Mouse (Mus musculus) spleen, adult 2 months (tissue): Measurements from ENCODE around the gene Tmed3. TPM values are rescaled to one million over a fixed set of nuclear protein-coding genes. Genes with fewer than 3 reads are reported as not detected.
A peak's percentile ranks its signal among the peaks of the same experiment; 100 is the strongest.

ENCODE experiments used
- DNase-seq, 2 experiments: peaks; one replicate each; pipeline versions ENCODE4 v3.0.0 to v3.0.0-alpha.2; 2012 to 2021; ENCODE audit warnings: low spot score in 2 of 2, low read depth in 1 of 2
- H3K27ac ChIP-seq: fragments of 200-500 bp; 2 replicates; pipeline ENCODE4 v1.5.1; 2012; ENCODE audit warnings: low read length, inconsistent platforms; ENCODE audit not compliant: insufficient read depth
- H3K27me3 ChIP-seq: fragments of 200-500 bp; 2 replicates; pipeline ENCODE4 v1.6.1; 2012; ENCODE audit warnings: mild to moderate bottlenecking, moderate library complexity, low read length, inconsistent platforms; ENCODE audit not compliant: control insufficient read depth, insufficient read depth
- H3K36me3 ChIP-seq: fragments of 200-500 bp; 2 replicates; pipeline ENCODE4 v1.6.1; 2012; ENCODE audit warnings: mild to moderate bottlenecking, low read length, inconsistent platforms; ENCODE audit not compliant: control insufficient read depth, insufficient read depth
- H3K4me1 ChIP-seq: fragments of 200-500 bp; 2 replicates; pipeline ENCODE4 v1.6.1; 2011; ENCODE audit warnings: inconsistent platforms; ENCODE audit not compliant: control insufficient read depth, insufficient read depth, insufficient read length
- H3K4me3 ChIP-seq: fragments of 200-500 bp; 2 replicates; pipeline ENCODE4 v1.5.1; 2011; ENCODE audit warnings: mild to moderate bottlenecking, inconsistent platforms; ENCODE audit not compliant: insufficient read depth, insufficient read length; ENCODE audit errors: extremely low read depth
- CTCF ChIP-seq: fragments of 200-500 bp; IDR thresholded peaks from 2 replicates; pipeline ENCODE4 v1.5.1; 2011; ENCODE audit warnings: mild to moderate bottlenecking, inconsistent platforms; ENCODE audit not compliant: insufficient read depth, insufficient read length, insufficient replicate concordance; ENCODE audit errors: extremely low read depth
- POLR2A ChIP-seq: fragments of 200-500 bp; IDR thresholded peaks from 2 replicates; pipeline ENCODE4 v1.6.1; 2011; ENCODE audit warnings: low read depth, low read length, inconsistent platforms
- WGBS: fragments of 180-500 bp; shearing (Covaris S2); methylation state at CpG from one replicate; pipeline ENCODE4 v1.1.7; 2018; 5-methylcytosine and 5-hydroxymethylcytosine counted together
- polyA plus RNA-seq: library from polyadenylated mRNA; depleted of rRNA; stranded (reverse); fragments of >200 nt; gene quantifications from 2 replicates; pipeline ENCODE4 v1.2.3, GENCODE M21; 2012

Tmed3 gene
- polyA plus RNA-seq, 1 experiment, result 38.5 TPM

DNA sequence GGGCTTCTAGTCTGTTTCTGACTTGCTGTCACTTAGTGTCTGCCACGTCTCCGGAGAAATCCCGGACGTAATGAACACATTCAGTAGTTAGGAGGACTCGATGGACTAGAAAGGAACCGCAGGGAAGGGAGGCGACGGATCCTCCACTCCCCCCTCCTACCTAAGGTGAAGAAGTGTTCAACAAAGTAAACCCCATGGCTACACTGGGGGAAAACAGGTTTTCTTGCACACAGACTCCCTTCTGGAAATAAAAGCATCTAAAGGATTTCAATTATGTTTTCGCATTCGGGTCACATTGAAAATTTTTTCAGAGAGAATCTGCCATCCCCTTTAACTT lies 297 bp upstream of the Tmed3 start:
- no peak for DNase-seq
- no peak for TF ChIP-seq CTCF
- WGBS, result 9% methylated on average over 10 of the region's 10 CpGs

DNA sequence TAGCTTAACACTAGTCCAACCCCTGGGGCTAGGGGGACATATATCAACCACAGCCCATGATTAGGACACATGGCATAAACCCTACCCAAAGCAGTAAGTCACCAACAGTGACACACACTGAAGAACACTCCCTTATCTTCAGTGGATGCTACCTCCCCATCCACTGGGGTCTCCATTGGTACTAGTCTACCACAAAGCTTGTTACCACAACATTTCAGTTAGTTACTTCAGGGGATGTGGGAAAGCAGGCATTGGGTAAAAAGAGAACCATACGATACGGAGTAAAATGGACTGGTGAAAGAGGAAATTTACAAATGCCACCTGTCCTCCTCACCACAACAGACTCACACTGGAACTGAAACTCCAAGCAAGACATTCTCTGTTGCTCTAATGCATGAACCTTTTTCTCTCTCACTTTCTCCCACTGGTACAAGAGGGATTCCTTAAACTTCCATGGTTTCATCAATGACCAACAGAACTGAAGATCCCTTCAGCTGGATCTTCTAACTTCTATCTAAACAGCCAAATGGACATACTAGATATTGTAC lies 3.9 kb downstream of the Tmed3 start:
- no peak for DNase-seq
- Histone ChIP-seq H3K4me1 (peaks cover 6% of the 10 kb centered on the region; the same call in 1 of the 2 replicates), H3K36me3 (peaks cover 10% of the 10 kb centered on the region), H3K4me3 (no peak overlapping the region), H3K27ac (no peak overlapping the region), H3K27me3 (no peaks in the 10 kb centered on the region)
- WGBS, result 35% methylated on average over 2 of the region's 2 CpGs
- TF ChIP-seq CTCF, result no peak
- no peak for TF ChIP-seq POLR2A

More for the DNA sequence above, 297 bp upstream of the Tmed3 start:
- Histone ChIP-seq H3K27me3 (no peaks in the 10 kb centered on the region), H3K4me3 (peak overlapping the region; percentile 69), H3K27ac (no peak overlapping the region; the same call in 1 of the 2 replicates), H3K36me3 (no peaks in the 10 kb centered on the region), H3K4me1 (peaks cover 6% of the 10 kb centered on the region; the same call in 1 of the 2 replicates)

DNA sequence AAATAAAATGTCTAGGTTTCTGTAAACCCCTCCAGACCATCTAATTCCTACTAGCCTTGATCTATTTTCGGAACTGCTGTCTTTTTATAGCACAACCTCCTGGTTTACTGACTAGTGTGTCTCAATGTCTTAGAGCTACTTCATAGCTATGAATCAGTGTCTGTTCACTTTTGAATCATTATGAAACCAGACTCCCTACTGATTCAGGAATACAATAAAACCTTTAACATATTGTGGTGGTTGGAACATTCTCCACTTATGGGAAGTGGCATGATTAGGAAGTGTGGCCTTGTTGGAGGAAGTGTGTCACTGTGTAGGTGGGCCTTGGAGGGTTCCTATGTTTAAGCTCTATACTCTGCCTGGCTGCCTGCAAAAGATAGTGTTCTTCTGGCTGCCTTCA lies 9.7 kb downstream of the Tmed3 start:
- Histone ChIP-seq H3K36me3 (peaks cover 10% of the 10 kb centered on the region), H3K4me1 (no peaks in the 10 kb centered on the region), H3K4me3 (no peak overlapping the region), H3K27ac (no peak overlapping the region), H3K27me3 (no peaks in the 10 kb centered on the region)
- DNase-seq, result no peak
- 91% methylated on average over 1 of the region's 1 CpGs for WGBS
- TF ChIP-seq CTCF, result no peak
- TF ChIP-seq POLR2A, result no peak

DNA sequence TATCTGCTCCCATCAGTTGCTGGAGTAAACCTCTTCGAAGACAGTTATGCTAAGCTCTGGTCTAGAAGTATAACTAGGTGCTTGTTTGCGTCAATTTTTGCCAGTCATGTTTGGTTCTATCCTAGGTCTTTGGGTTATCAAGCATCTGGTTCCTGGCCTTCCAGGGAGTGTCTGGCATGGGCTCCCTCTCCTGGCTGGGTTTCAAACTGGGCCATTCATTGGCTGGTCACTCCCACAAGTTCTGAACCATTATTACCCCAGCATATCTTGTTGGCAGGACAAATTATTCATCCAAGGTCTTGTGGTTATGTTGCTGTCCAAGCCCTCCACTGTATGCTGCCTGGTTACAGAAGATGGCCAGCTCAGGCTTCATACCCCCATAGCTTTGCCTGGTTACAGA lies 11.2 kb downstream of the Tmed3 start:
- Histone ChIP-seq H3K4me3 (no peak overlapping the region), H3K27me3 (no peaks in the 10 kb centered on the region), H3K4me1 (no peaks in the 10 kb centered on the region), H3K27ac (no peak overlapping the region), H3K36me3 (no peaks in the 10 kb centered on the region)
- no peak for TF ChIP-seq CTCF
- no peak for TF ChIP-seq POLR2A
- DNase-seq, result no peak
- 92% methylated on average over 2 of the region's 2 CpGs for WGBS

DNA sequence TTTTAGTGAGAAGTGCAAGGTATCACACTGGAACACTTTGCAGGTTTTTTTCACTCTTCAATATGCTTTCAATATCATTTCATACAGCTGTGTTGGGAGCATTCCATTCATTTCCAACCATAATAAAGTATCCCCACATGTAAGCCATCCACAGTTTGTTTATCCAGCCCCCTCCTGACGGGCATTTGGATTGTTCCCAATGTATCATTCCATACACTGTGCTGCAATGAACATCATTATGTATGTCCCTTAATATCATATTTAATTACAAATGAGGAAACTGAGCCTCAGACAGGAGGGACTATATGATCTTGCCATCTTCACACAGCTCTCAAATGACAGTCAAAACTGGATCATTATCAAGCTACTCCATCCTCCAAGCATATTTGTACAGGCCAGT lies 15.7 kb downstream of the Tmed3 start:
- TF ChIP-seq POLR2A (no peak), CTCF (no peak)
- no peak for DNase-seq
- 79% methylated on average over 1 of the region's 1 CpGs for WGBS
- Histone ChIP-seq H3K36me3 (no peaks in the 10 kb centered on the region), H3K27me3 (no peaks in the 10 kb centered on the region), H3K27ac (no peak overlapping the region), H3K4me1 (no peaks in the 10 kb centered on the region), H3K4me3 (no peak overlapping the region)

DNA sequence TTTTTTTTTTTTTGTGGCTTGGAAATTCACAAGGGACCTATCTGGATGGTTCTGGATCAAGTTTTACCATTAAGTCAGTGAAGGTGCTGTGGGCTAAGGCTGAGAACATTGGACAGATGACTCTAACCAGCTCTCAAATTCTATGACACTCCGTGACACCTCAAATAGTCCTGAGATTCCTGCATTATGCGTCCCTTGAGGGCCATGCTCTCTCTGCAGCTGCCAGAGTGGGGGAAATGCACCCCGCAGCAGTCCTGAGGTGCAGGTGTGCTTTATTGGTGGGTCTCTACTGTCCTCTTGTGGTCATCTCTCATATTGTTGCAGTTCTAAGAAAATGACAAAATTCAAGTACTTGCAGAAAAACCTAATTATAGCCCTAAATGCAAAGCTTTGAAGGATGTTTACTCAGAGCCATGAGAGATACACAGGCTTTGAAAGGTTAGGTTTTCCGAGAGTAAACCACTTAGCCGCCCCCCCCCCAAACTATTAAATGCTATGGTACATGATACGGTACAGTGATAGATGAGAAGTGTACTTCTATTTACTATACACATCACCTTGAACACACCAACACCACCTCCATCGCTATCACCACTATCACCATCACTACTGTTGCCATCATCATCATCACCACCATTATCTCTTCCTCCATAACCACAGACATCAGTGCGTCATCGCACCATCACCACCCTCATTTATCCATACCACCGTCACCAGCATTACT lies 17.2 kb downstream of the Tmed3 start:
- WGBS, result 56% methylated on average over 10 of the region's 10 CpGs
- H3K4me3 ChIP-seq, result no peak overlapping the region
- no peak for TF ChIP-seq CTCF
- no peak for TF ChIP-seq POLR2A

DNA sequence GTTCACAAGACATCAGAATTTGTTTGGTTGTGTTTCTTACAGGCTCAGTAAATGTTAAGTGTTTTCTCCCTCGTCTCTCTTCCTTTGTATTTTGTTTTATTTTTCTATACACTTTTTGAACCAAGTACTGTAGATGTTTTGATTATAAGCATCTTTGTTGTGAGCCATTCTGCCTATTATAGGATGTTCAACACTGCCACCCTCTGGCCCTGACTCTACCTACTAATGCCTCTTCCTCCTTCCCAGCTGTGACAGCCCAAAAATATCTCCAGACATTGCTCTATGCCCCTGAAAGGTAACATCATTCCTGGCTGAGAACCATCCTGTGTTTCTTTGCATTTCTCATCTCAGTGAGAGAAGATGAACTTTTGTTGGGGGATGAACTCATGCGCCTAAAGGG lies 18.6 kb downstream of the Tmed3 start:
- TF ChIP-seq POLR2A (no peak), CTCF (no peak)
- no peak for DNase-seq
- WGBS, result 72% methylated on average over 2 of the region's 2 CpGs
- Histone ChIP-seq H3K36me3 (no peaks in the 10 kb centered on the region), H3K4me3 (no peak overlapping the region), H3K27ac (no peak overlapping the region), H3K27me3 (no peaks in the 10 kb centered on the region), H3K4me1 (no peaks in the 10 kb centered on the region)

More for the DNA sequence above, 17.2 kb downstream of the Tmed3 start:
- no peaks in the 10 kb centered on the region for H3K27me3 ChIP-seq
- H3K27ac ChIP-seq, result no peak overlapping the region
- DNase-seq, result peak in 1 of 2 experiments; percentile 15
- H3K36me3 ChIP-seq, result no peaks in the 10 kb centered on the region
- no peaks in the 10 kb centered on the region for H3K4me1 ChIP-seq
